Mouse (Mus musculus) megakaryocyte, embryonic 14.5 days (primary cell): ENCODE data around the gene Ugdh. TPM values are rescaled to one million over a fixed set of nuclear protein-coding genes. Genes with fewer than 3 reads are reported as not detected.
A peak's percentile ranks its signal among the peaks of the same experiment; 100 is the strongest.

Experiments
- H3K27me3 ChIP-seq: replicated peaks from 2 replicates; pipeline ENCODE3; 2012; ENCODE audit warnings: inconsistent platforms
- H3K36me3 ChIP-seq: replicated peaks from 2 replicates; pipeline ENCODE3; 2012; ENCODE audit warnings: low read length, inconsistent platforms, mixed read lengths
- H3K4me1 ChIP-seq: 2 replicates; pipeline ENCODE4 v1.6.1; 2012; ENCODE audit warnings: inconsistent platforms
- H3K4me3 ChIP-seq: replicated peaks from 2 replicates; pipeline ENCODE3; 2012; ENCODE audit warnings: moderate library complexity, mild to moderate bottlenecking, inconsistent platforms
- H3K9me3 ChIP-seq: 2 replicates; pipeline ENCODE4 v1.6.1; 2012; ENCODE audit warnings: inconsistent platforms
- FLI1 ChIP-seq: IDR thresholded peaks from 2 replicates; pipeline ENCODE4 v1.6.1; 2012; ENCODE audit warnings: low read length, inconsistent platforms, mixed read lengths
- GATA1 ChIP-seq: IDR thresholded peaks from 3 replicates; pipeline ENCODE4 v1.6.1; 2012; ENCODE audit warnings: mixed read lengths, low read length, inconsistent platforms, borderline replicate concordance
- polyA plus RNA-seq: library from polyadenylated mRNA; stranded (reverse); fragments of >175 nt; gene quantifications from 2 replicates; pipeline ENCODE4 v1.2.3, GENCODE M21; 2012; ENCODE audit warnings: low replicate concordance; ENCODE audit not compliant: insufficient read depth

Gene Ugdh
- polyA plus RNA-seq, 1 experiment: 3.2 TPM

GRCm38 (mm10) chr5:65434471-65435362 lies 1.0 kb downstream of the Ugdh start:
- Histone ChIP-seq H3K4me1 (peaks cover 36% of the 10 kb centered on the region), H3K4me3 (peak overlapping the region; percentile 98), H3K36me3 (no peaks in the 10 kb centered on the region), H3K9me3 (no peaks in the 10 kb centered on the region), H3K27me3 (no peaks in the 10 kb centered on the region)
- no peak for TF ChIP-seq GATA1
- no peak for TF ChIP-seq FLI1

GRCm38 (mm10) chr5:65429441-65429840 lies 6.3 kb downstream of the Ugdh start:
- H3K4me3 ChIP-seq: no peak overlapping the region
- H3K27me3 ChIP-seq: no peaks in the 10 kb centered on the region
- no peak for TF ChIP-seq GATA1
- no peak for TF ChIP-seq FLI1

GRCm38 (mm10) chr5:65428321-65428720 lies 7.4 kb downstream of the Ugdh start:
- H3K9me3 ChIP-seq: no peaks in the 10 kb centered on the region
- H3K4me3 ChIP-seq: no peak overlapping the region
- H3K4me1 ChIP-seq: peaks cover 7% of the 10 kb centered on the region
- H3K27me3 ChIP-seq: no peaks in the 10 kb centered on the region
- peaks cover 17% of the 10 kb centered on the region for H3K36me3 ChIP-seq
- TF ChIP-seq FLI1 (no peak), GATA1 (no peak)

More at GRCm38 (mm10) chr5:65429441-65429840, 6.3 kb downstream of the Ugdh start:
- Histone ChIP-seq H3K4me1 (peaks cover 11% of the 10 kb centered on the region), H3K36me3 (peaks cover 8% of the 10 kb centered on the region), H3K9me3 (no peaks in the 10 kb centered on the region)

GRCm38 (mm10) chr5:65425251-65425650 lies 10.5 kb downstream of the Ugdh start:
- no peak for TF ChIP-seq FLI1
- no peak for TF ChIP-seq GATA1
- Histone ChIP-seq H3K27me3 (no peaks in the 10 kb centered on the region), H3K4me1 (peaks cover 7% of the 10 kb centered on the region), H3K4me3 (no peak overlapping the region), H3K9me3 (no peaks in the 10 kb centered on the region), H3K36me3 (peaks cover 44% of the 10 kb centered on the region)

- no peak for TF ChIP-seq GATA1
- TF ChIP-seq FLI1: no peak
- peaks cover 46% of the 10 kb centered on the region for H3K36me3 ChIP-seq
- no peaks in the 10 kb centered on the region for H3K27me3 ChIP-seq
- no peaks in the 10 kb centered on the region for H3K9me3 ChIP-seq
- H3K4me1 ChIP-seq: peaks cover 7% of the 10 kb centered on the region
- no peak overlapping the region for H3K4me3 ChIP-seq
Observed at GRCm38 (mm10) chr5:65424215-65424614, 11.5 kb downstream of the Ugdh start.

- TF ChIP-seq FLI1 (no peak), GATA1 (no peak)
- Histone ChIP-seq H3K36me3 (peaks cover 50% of the 10 kb centered on the region), H3K27me3 (no peaks in the 10 kb centered on the region)
Observed at GRCm38 (mm10) chr5:65422803-65423202, 12.9 kb downstream of the Ugdh start.

GRCm38 (mm10) chr5:65420822-65421221 lies 14.9 kb downstream of the Ugdh start:
- Histone ChIP-seq H3K4me3 (no peak overlapping the region), H3K9me3 (no peaks in the 10 kb centered on the region), H3K36me3 (peaks cover 65% of the 10 kb centered on the region), H3K4me1 (peaks cover 5% of the 10 kb centered on the region), H3K27me3 (no peaks in the 10 kb centered on the region)
- TF ChIP-seq GATA1 (no peak), FLI1 (no peak)

More at GRCm38 (mm10) chr5:65422803-65423202, 12.9 kb downstream of the Ugdh start:
- H3K9me3 ChIP-seq: no peaks in the 10 kb centered on the region
- no peak overlapping the region for H3K4me3 ChIP-seq
- H3K4me1 ChIP-seq: no peaks in the 10 kb centered on the region; the same call in 1 of the 2 replicates

GRCm38 (mm10) chr5:65419136-65419535 lies 16.6 kb downstream of the Ugdh start:
- H3K4me3 ChIP-seq: no peak overlapping the region
- H3K27me3 ChIP-seq: no peaks in the 10 kb centered on the region
- TF ChIP-seq GATA1 (no peak), FLI1 (no peak)
- no peaks in the 10 kb centered on the region for H3K9me3 ChIP-seq
- H3K4me1 ChIP-seq: peaks cover 12% of the 10 kb centered on the region
- peaks cover 64% of the 10 kb centered on the region for H3K36me3 ChIP-seq

GRCm38 (mm10) chr5:65415653-65416458 lies 19.9 kb downstream of the Ugdh start:
- Histone ChIP-seq H3K9me3 (no peaks in the 10 kb centered on the region), H3K36me3 (peaks cover 50% of the 10 kb centered on the region), H3K4me1 (peaks cover 12% of the 10 kb centered on the region), H3K27me3 (no peaks in the 10 kb centered on the region), H3K4me3 (no peak overlapping the region)
- TF ChIP-seq GATA1 (no peak), FLI1 (no peak)
